Mouse (Mus musculus): Measurements from ENCODE around the gene Gm2564. TPM values are rescaled to one million over a fixed set of nuclear protein-coding genes. Genes with fewer than 3 reads are reported as not detected.

Gm2564 gene
- polyA plus RNA-seq, 1 experiment from 2014 or later = not detected

Other genes starting within 250 kb of the Gm2564 start
- gene Gm21586, start 190.3 kb upstream of the Gm2564 start, polyA plus RNA-seq (2015; fragmentation: Nextera tagmentation; extraction: Ambion mirVana) = not detected in 2 replicates
- not detected in 2 replicates for gene Gm2163, start 163.0 kb upstream of the Gm2564 start, polyA plus RNA-seq (2015; fragmentation: Nextera tagmentation; extraction: Ambion mirVana)
- gene Fam205a2, start 101.5 kb upstream of the Gm2564 start, polyA plus RNA-seq (2015; fragmentation: Nextera tagmentation; extraction: Ambion mirVana) = not detected in 2 replicates
- gene Gm10591, start 17.5 kb upstream of the Gm2564 start, polyA plus RNA-seq (2015; fragmentation: Nextera tagmentation; extraction: Ambion mirVana) = not detected in 2 replicates
- not detected in 2 replicates for gene Ccl27b, start 25.5 kb downstream of the Gm2564 start, polyA plus RNA-seq (2015; fragmentation: Nextera tagmentation; extraction: Ambion mirVana)
- gene Il11ra2, start 32.2 kb downstream of the Gm2564 start, polyA plus RNA-seq (2015; fragmentation: Nextera tagmentation; extraction: Ambion mirVana) = not detected in 2 replicates
- gene 4930578G10Rik, start 105.8 kb downstream of the Gm2564 start, polyA plus RNA-seq (2015; fragmentation: Nextera tagmentation; extraction: Ambion mirVana) = not detected in 2 replicates
- gene Ccl19, start 126.9 kb downstream of the Gm2564 start, polyA plus RNA-seq (2015; fragmentation: Nextera tagmentation; extraction: Ambion mirVana) = not detected in 2 replicates
- 0.77 and 0.85 TPM in 2 replicates for gene Ccl21a, start 144.3 kb downstream of the Gm2564 start, polyA plus RNA-seq (2015; fragmentation: Nextera tagmentation; extraction: Ambion mirVana)
- 0.11 and 0.12 TPM in 2 replicates for gene Fam205a1, start 224.2 kb downstream of the Gm2564 start, polyA plus RNA-seq (2015; fragmentation: Nextera tagmentation; extraction: Ambion mirVana)
- gene Gm12394, start 227.1 kb downstream of the Gm2564 start, polyA plus RNA-seq (2015; fragmentation: Nextera tagmentation; extraction: Ambion mirVana) = not detected in 2 replicates
- gene Fam205c, start 244.5 kb downstream of the Gm2564 start, polyA plus RNA-seq (2015; fragmentation: Nextera tagmentation; extraction: Ambion mirVana) = 0.27 and 0.32 TPM in 2 replicates